Mouse (Mus musculus) olfactory bulb, adult 2 months (tissue): ENCODE results near the gene Ttc30a2. TPM values are rescaled to one million over a fixed set of nuclear protein-coding genes. Genes with fewer than 3 reads are reported as not detected.

Source experiments
- H3K27ac ChIP-seq: fragments of 200-500 bp; 2 replicates; pipeline ENCODE4 v1.5.1; 2012; ENCODE audit warnings: low read depth, low read length; ENCODE audit not compliant: insufficient read depth
- H3K4me1 ChIP-seq: fragments of 200-500 bp; 2 replicates; pipeline ENCODE4 v1.6.1; 2012; ENCODE audit warnings: low read length; ENCODE audit not compliant: control insufficient read depth, insufficient read depth
- H3K4me3 ChIP-seq: fragments of 200-500 bp; 2 replicates; pipeline ENCODE4 v1.5.1; 2012; ENCODE audit warnings: mild to moderate bottlenecking, low read depth, low read length, moderate library complexity; ENCODE audit not compliant: insufficient read depth
- CTCF ChIP-seq: fragments of 200-500 bp; IDR thresholded peaks from 2 replicates; pipeline ENCODE4 v1.5.1; 2012; ENCODE audit warnings: low read depth, mild to moderate bottlenecking, low read length, moderate library complexity; ENCODE audit not compliant: insufficient read depth
- POLR2A ChIP-seq: fragments of 200-500 bp; IDR thresholded peaks from 2 replicates; pipeline ENCODE4 v1.6.1; 2012; ENCODE audit warnings: mild to moderate bottlenecking, low read depth, low read length, moderate library complexity; ENCODE audit not compliant: insufficient read depth
- WGBS: fragments of 180-500 bp; shearing (Covaris S2); methylation state at CpG from one replicate; pipeline ENCODE4 v1.1.7; 2018; 5-methylcytosine and 5-hydroxymethylcytosine counted together
- polyA plus RNA-seq: library from polyadenylated mRNA; stranded (reverse); fragments of >200 nt; gene quantifications from 2 replicates; pipeline ENCODE4 v1.2.4, GENCODE M21; 2012; ENCODE audit warnings: low replicate concordance; ENCODE audit not compliant: missing spikeins, insufficient read depth, insufficient read length

Ttc30a2 gene
- polyA plus RNA-seq, 1 experiment, result not detected

- WGBS, result 80% methylated on average over 10 of the region's 10 CpGs
- TF ChIP-seq CTCF (no peak), POLR2A (no peak)
- H3K4me1 ChIP-seq, result peaks cover 2% of the 10 kb centered on the region; the same call in 1 of the 2 replicates
- H3K4me3 ChIP-seq, result no peak overlapping the region
- no peak overlapping the region for H3K27ac ChIP-seq
Measured at GRCm38 (mm10) chr2:75963211-75963840, 14.6 kb downstream of the Ttc30a2 start.

GRCm38 (mm10) chr2:75960366-75961330, 17.3 kb downstream of the Ttc30a2 start:
- WGBS, result 69% methylated on average over 15 of the region's 15 CpGs
- Histone ChIP-seq H3K4me3 (no peak overlapping the region), H3K4me1 (peaks cover 2% of the 10 kb centered on the region; the same call in 1 of the 2 replicates), H3K27ac (no peak overlapping the region)
- TF ChIP-seq CTCF, result no peak
- no peak for TF ChIP-seq POLR2A

- peaks cover 2% of the 10 kb centered on the region; the same call in 1 of the 2 replicates for H3K4me1 ChIP-seq
- no peak overlapping the region for H3K4me3 ChIP-seq
- TF ChIP-seq POLR2A, result no peak
- TF ChIP-seq CTCF, result no peak
- no peak overlapping the region for H3K27ac ChIP-seq
- 27% methylated on average over 15 of the region's 15 CpGs for WGBS
Measured at GRCm38 (mm10) chr2:75959850-75960365, 18.1 kb downstream of the Ttc30a2 start.

- 55% methylated on average over 18 of the region's 18 CpGs for WGBS
- Histone ChIP-seq H3K27ac (no peak overlapping the region), H3K4me1 (peaks cover 2% of the 10 kb centered on the region; the same call in 1 of the 2 replicates), H3K4me3 (no peak overlapping the region)
- TF ChIP-seq POLR2A (no peak), CTCF (no peak)
Measured at GRCm38 (mm10) chr2:75959183-75959849, 18.7 kb downstream of the Ttc30a2 start.

GRCm38 (mm10) chr2:75955709-75956108, 22.3 kb downstream of the Ttc30a2 start:
- no peak overlapping the region for H3K27ac ChIP-seq
- 54% methylated on average over 14 of the region's 14 CpGs for WGBS
- TF ChIP-seq CTCF (no peak), POLR2A (no peak)
- H3K4me3 ChIP-seq, result no peak overlapping the region
- H3K4me1 ChIP-seq, result peaks cover 2% of the 10 kb centered on the region; the same call in 1 of the 2 replicates

- 92% methylated on average over 5 of the region's 5 CpGs for WGBS
- Histone ChIP-seq H3K27ac (no peak overlapping the region), H3K4me1 (no peaks in the 10 kb centered on the region), H3K4me3 (no peak overlapping the region)
- no peak for TF ChIP-seq POLR2A
- no peak for TF ChIP-seq CTCF
Measured at GRCm38 (mm10) chr2:75953320-75953719, 24.6 kb downstream of the Ttc30a2 start.

GRCm38 (mm10) chr2:75950685-75951084, 27.3 kb downstream of the Ttc30a2 start:
- H3K4me3 ChIP-seq, result no peak overlapping the region
- 90% methylated on average over 8 of the region's 8 CpGs for WGBS

More at GRCm38 (mm10) chr2:75950685-75951084, 27.3 kb downstream of the Ttc30a2 start:
- Histone ChIP-seq H3K27ac (no peak overlapping the region), H3K4me1 (no peaks in the 10 kb centered on the region)
- TF ChIP-seq POLR2A (no peak), CTCF (no peak)
